Mouse (Mus musculus) intestine, embryonic 14.5 days (tissue): ENCODE measurements around the gene Ces1c. TPM values are rescaled to one million over a fixed set of nuclear protein-coding genes. Genes with fewer than 3 reads are reported as not detected.

Source experiments
- ATAC-seq: fragments of 200-750 bp; cut with Nextera tagmentation; replicated peaks from 2 replicates; pipeline ENCODE4 v1.8.0; 2017; ENCODE audit warnings: low read depth, moderate number of reproducible peaks, moderate TSS enrichment, moderate library complexity; ENCODE audit not compliant: low FRiP score, low TSS enrichment
- DNase-seq: peaks from one replicate; pipeline ENCODE4 v3.0.0-alpha.2; 2018; ENCODE audit warnings: low spot score
- H3K27ac ChIP-seq: fragments of 300-500 bp; sonication (generic); 2 replicates; pipeline ENCODE4 v1.5.1; 2014; ENCODE audit warnings: low read depth, mild to moderate bottlenecking, control low read depth
- H3K27me3 ChIP-seq: fragments of 300-500 bp; sonication (generic); replicated peaks from 2 replicates; pipeline ENCODE4 v1.6.1; 2014; ENCODE audit warnings: low read length, control low read depth; ENCODE audit not compliant: control insufficient read depth, insufficient read depth
- H3K36me3 ChIP-seq: fragments of 300-500 bp; sonication (generic); 2 replicates; pipeline ENCODE4 v1.6.1; 2014; ENCODE audit warnings: low read length, control low read depth; ENCODE audit not compliant: control insufficient read depth, insufficient read depth
- H3K4me1 ChIP-seq: fragments of 300-500 bp; sonication (generic); replicated peaks from 2 replicates; pipeline ENCODE4 v1.6.1; 2014; ENCODE audit warnings: low read length, control low read depth, mixed read lengths; ENCODE audit not compliant: control insufficient read depth, insufficient read depth
- H3K4me2 ChIP-seq: fragments of 300-500 bp; sonication (generic); 2 replicates; pipeline ENCODE4 v1.6.1; 2014; ENCODE audit warnings: low read length
- H3K4me3 ChIP-seq: fragments of 300-500 bp; sonication (generic); 2 replicates; pipeline ENCODE4 v1.5.1; 2014; ENCODE audit warnings: low read depth, low read length, control low read depth, mixed read lengths
- H3K9ac ChIP-seq: fragments of 300-500 bp; sonication (generic); 2 replicates; pipeline ENCODE4 v1.6.1; 2014; ENCODE audit warnings: mild to moderate bottlenecking, low read length
- H3K9me3 ChIP-seq: fragments of 300-500 bp; sonication (generic); 2 replicates; pipeline ENCODE4 v1.6.1; 2016; ENCODE audit warnings: low read length, control low read depth; ENCODE audit not compliant: control insufficient read depth
- whole genome bisulfite sequencing: fragments of 180-500 bp; shearing (Covaris S2); extraction: QIAGEN DNeasy Blood & Tissue Kit; methylation state at CpG from one replicate; pipeline ENCODE4 v1.1.7; 2014; 5-methylcytosine and 5-hydroxymethylcytosine counted together
- polyA plus RNA-seq: library from polyadenylated mRNA; unstranded; fragments of >200 nt; fragmentation: Nextera tagmentation; extraction: Ambion mirVana; gene quantifications from 2 replicates; pipeline ENCODE4 v1.2.1, GENCODE M21; 2014

The Ces1c gene
- polyA plus RNA-seq, 1 experiment from 2014 or later: 0.45 TPM

DNA sequence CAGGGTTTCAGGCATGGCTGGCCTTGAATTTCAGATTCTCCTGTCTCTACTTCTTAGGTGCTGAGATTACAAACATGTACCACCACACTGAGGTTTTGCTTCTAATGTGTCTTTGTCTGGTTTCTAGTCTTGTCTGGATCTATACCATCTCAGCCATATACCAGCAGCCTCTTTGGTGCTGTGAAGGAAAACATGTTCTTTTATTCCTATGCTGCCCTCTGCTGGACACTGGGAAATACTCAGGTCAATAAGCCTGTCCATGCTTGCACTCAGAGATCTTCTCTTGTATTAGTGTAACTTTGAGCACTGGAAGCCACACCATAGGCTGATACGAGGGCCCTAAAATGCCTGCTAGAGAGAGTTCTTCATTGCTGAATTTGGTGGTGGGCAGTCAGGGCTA lies 9.6 kb upstream of the Ces1c start:
- Histone ChIP-seq H3K9ac (no peak overlapping the region), H3K27me3 (no peaks in the 10 kb centered on the region), H3K27ac (no peak overlapping the region), H3K36me3 (no peaks in the 10 kb centered on the region), H3K4me3 (no peak overlapping the region), H3K4me1 (no peaks in the 10 kb centered on the region), H3K9me3 (no peaks in the 10 kb centered on the region), H3K4me2 (no peak overlapping the region)
- WGBS: 34% methylated on average over 1 of the region's 1 CpGs
- peak; percentile 64 for DNase-seq
- ATAC-seq: no peak

DNA sequence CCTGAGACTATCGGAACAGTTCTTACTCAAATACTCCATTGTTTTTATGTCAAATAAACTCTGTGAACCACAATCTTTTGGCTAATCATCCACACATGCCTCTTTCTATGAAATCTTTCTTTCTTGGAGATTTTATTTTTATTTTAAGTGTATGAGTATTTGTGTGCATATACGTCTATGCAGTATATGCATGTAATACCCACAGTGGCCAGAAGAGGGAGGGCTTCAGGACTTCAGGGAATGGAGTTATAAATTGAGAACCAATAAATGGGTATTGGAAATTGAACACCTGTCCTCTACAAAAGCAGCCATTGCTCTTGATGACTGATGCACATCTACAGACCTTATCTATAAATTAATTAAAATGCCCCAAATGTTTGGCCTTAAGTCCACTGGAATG lies 1.1 kb upstream of the Ces1c start:
- no peak for DNase-seq
- no peaks in the 10 kb centered on the region for H3K36me3 ChIP-seq
- H3K9me3 ChIP-seq: no peaks in the 10 kb centered on the region
- no peak overlapping the region for H3K27ac ChIP-seq
- no peak overlapping the region for H3K4me3 ChIP-seq
- WGBS: 96% methylated on average over 2 of the region's 2 CpGs
- no peaks in the 10 kb centered on the region for H3K27me3 ChIP-seq
- ATAC-seq: no peak
- no peak overlapping the region for H3K4me2 ChIP-seq
- no peak overlapping the region for H3K9ac ChIP-seq
- no peaks in the 10 kb centered on the region for H3K4me1 ChIP-seq

DNA sequence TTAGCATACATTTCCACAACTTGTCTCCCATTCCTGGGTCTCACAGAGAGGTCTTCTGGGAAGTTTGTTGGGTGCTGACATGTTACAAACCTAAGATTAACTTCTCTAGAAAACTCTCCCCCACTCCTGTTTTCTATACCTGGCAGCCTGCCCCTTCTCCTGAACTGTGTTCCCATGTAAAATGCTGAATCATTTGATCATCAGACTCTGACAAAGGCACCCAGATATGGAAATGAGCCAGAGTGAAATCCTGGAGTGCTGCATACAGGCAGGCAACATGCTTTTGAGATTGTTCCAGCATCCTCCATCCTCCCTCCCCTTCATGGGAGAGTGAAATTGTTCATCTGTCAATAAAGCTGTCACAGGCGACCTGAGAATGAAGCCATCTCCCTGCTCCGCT lies 4.6 kb downstream of the Ces1c start:
- Histone ChIP-seq H3K27me3 (no peaks in the 10 kb centered on the region), H3K36me3 (no peaks in the 10 kb centered on the region), H3K4me1 (no peaks in the 10 kb centered on the region), H3K9me3 (no peaks in the 10 kb centered on the region), H3K9ac (no peak overlapping the region), H3K4me3 (no peak overlapping the region), H3K27ac (no peak overlapping the region), H3K4me2 (no peak overlapping the region)
- DNase-seq: no peak
- ATAC-seq: no peak
- WGBS: 75% methylated on average over 2 of the region's 2 CpGs

DNA sequence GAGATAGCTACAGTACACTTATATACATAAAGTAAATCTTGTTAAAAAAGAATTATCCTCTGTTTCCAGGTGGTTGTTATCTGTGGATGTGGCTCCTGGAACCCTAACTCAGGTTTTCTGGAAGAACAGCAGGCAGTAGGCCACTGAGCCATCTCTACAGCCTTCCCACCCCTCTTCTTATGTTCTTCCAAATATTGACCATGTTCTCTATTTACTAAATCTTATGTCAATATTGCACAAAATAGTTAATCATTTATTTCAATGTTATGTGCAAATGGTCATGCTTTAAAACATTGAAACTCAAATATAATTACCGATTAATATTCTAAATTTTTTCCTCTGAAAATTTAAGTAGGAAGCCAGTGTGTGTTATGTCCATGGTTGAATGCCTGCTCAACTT lies 9.1 kb downstream of the Ces1c start:
- 98% methylated on average over 1 of the region's 1 CpGs for WGBS
- no peak overlapping the region for H3K4me2 ChIP-seq

DNA sequence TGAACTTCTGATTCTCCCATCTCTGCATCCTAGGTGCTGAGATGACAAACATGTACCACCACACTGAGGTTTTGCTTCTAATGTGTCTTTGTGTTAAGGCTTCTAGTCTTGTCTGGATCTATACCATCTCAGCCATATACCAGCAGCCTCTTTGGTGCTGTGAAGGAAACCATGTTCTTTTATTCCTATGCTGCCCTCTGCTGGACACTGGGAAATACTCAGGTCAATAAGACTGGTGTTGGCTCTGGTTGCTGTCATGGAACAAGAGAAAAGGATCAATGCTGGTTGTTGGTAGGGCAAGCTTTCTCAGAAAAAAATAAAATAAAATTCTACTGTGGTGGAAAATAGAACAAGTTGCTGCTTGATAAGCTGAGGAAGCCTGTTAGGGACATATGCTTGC lies 35.7 kb downstream of the Ces1c start:
- DNase-seq (peak; percentile 68), ATAC-seq (no peak)
- Histone ChIP-seq H3K27ac (no peak overlapping the region), H3K4me2 (no peak overlapping the region), H3K36me3 (no peaks in the 10 kb centered on the region), H3K27me3 (no peaks in the 10 kb centered on the region), H3K4me1 (no peaks in the 10 kb centered on the region), H3K9ac (no peak overlapping the region), H3K9me3 (no peaks in the 10 kb centered on the region), H3K4me3 (no peak overlapping the region)

More for the DNA sequence above, 9.1 kb downstream of the Ces1c start:
- Histone ChIP-seq H3K9ac (no peak overlapping the region), H3K36me3 (no peaks in the 10 kb centered on the region), H3K9me3 (no peaks in the 10 kb centered on the region), H3K4me3 (no peak overlapping the region), H3K4me1 (no peaks in the 10 kb centered on the region), H3K27me3 (no peaks in the 10 kb centered on the region), H3K27ac (no peak overlapping the region)
- ATAC-seq (no peak), DNase-seq (no peak)

DNA sequence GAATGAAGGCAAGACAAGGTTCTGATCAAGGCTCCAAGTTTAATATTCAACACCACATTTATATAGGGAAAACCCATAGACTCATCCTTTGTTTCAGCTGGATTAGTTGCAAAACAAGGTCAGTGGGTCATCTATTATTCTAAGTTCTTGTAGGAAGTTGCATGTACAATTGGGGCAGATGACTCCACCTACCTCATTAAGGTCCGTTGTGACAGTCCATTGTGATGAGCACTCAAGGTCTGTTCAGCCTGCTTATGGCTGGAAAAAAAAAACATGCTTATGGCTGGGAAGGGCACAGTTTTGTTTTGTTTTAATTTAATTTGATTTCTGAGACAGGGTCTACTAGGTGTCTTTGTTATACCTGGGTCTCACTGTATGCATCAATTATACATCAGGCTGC lies 39.8 kb downstream of the Ces1c start:
- H3K36me3 ChIP-seq: no peaks in the 10 kb centered on the region
- no peaks in the 10 kb centered on the region for H3K9me3 ChIP-seq
- H3K4me1 ChIP-seq: no peaks in the 10 kb centered on the region
- H3K27me3 ChIP-seq: no peaks in the 10 kb centered on the region
- H3K4me3 ChIP-seq: no peak overlapping the region
- H3K9ac ChIP-seq: no peak overlapping the region
- DNase-seq: no peak
- no peak for ATAC-seq
- no peak overlapping the region for H3K4me2 ChIP-seq
- no peak overlapping the region for H3K27ac ChIP-seq
- WGBS: 69% methylated on average over 1 of the region's 1 CpGs

DNA sequence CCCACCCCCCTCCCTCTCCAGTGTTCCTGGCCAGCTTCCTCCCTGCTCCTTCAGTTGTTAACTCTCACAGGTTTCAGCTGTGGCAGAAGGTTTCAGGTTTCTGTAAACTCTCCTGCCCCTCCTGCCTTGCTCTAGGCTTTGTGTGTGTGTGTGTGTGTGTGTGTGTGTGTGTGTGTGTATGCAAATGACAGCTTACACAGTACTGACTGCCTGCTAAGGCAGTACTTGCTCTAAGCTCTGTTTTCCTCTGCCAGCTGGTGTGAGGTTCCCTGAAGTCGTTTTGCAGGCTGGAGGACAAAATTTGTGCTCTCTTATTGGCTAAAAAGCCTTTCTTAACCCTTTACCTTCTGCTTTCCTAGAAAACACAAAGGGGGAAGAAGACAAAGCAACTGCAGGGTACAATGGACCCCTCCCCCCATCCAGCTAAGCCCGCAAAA lies 42.4 kb downstream of the Ces1c start:
- H3K36me3 ChIP-seq: no peaks in the 10 kb centered on the region
- no peaks in the 10 kb centered on the region for H3K4me1 ChIP-seq
- no peaks in the 10 kb centered on the region for H3K9me3 ChIP-seq
- H3K4me2 ChIP-seq: peak overlapping the region; percentile 33; the same call in 1 of the 2 replicates
- no peaks in the 10 kb centered on the region for H3K27me3 ChIP-seq
- 0 out of 2 replicates have a peak, but pooled peaks have one; percentile 36 for ATAC-seq
- no peak for DNase-seq
- H3K27ac ChIP-seq: no peak overlapping the region
- no peak overlapping the region for H3K9ac ChIP-seq
- H3K4me3 ChIP-seq: no peak overlapping the region
- 0% methylated on average over 2 of the region's 2 CpGs for WGBS

DNA sequence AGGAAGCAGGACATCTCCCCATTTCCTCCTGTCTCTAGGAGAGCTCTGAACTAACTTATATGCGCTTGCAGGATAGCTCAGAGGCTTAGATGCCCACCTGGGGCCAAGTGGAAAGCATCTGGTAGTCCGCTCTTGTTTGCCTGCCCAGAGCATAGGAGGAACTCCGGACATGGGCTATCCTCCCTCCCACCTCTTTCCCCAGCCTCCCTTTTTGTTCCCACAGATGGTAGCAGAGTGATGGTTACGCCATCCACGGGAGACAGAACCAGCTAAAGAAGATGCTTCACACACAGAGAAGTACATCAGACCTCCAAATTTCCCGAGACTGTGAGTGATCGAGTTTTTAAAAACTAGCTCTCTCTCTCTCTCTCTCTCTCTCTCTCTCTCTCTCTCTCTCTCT lies 42.9 kb downstream of the Ces1c start:
- no peaks in the 10 kb centered on the region for H3K9me3 ChIP-seq
- no peaks in the 10 kb centered on the region for H3K27me3 ChIP-seq
- DNase-seq (no peak), ATAC-seq (no peak)
- no peaks in the 10 kb centered on the region for H3K36me3 ChIP-seq
- 23% methylated on average over 7 of the region's 7 CpGs for WGBS
- no peak overlapping the region for H3K9ac ChIP-seq
- H3K4me3 ChIP-seq: no peak overlapping the region
- H3K27ac ChIP-seq: no peak overlapping the region
- H3K4me1 ChIP-seq: no peaks in the 10 kb centered on the region
- peak overlapping the region; percentile 33 for H3K4me2 ChIP-seq

DNA sequence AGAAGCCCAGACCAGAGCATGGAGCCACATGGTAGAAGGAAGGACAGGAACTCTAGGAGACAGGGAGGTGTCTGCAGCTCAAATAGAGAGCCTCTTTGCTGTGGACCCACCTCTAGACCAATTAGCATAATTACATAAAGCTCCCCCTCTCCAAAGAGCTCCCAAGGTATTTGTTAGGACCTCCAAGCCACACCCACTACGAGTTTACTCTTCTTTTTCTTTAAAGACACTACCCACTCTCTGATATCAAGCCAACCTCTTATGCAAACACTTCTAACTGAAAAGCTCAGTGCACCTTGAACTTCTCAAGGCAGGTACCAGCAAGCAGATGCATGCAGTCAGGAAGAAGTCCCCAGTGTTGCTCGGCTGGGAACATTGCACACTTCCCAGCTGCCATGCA lies 51.2 kb downstream of the Ces1c start, which contains the start of gene Ces1b:
TSS of gene Ces1b (minus strand) at position 131 of the 400 bp plus-strand sequence.
- ATAC-seq (no peak), DNase-seq (no peak)
- Histone ChIP-seq H3K9ac (no peak within 1 kb of the TSS), H3K27me3 (no peaks in the 10 kb centered on the region), H3K9me3 (no peaks in the 10 kb centered on the region), H3K4me1 (no peaks in the 10 kb centered on the region), H3K36me3 (no peaks in the 10 kb centered on the region), H3K4me3 (no peak within 1 kb of the TSS), H3K27ac (no peak within 1 kb of the TSS), H3K4me2 (no peak within 1 kb of the TSS)
- WGBS: 65% methylated on average over 2 of the region's 2 CpGs
